Mouse (Mus musculus): ENCODE measurements around the gene Cog7. TPM values are rescaled to one million over a fixed set of nuclear protein-coding genes. Genes with fewer than 3 reads are reported as not detected.

The Cog7 gene
- polyA plus RNA-seq, 1 experiment from 2014 or later: 23.6 TPM

- H3K4me2 ChIP-seq (replicated peaks): no peak overlapping the region
- H3K9me3 ChIP-seq: no peaks in the 10 kb centered on the region
- no peak overlapping the region for H3K9ac ChIP-seq
- no peak overlapping the region for H3K27ac ChIP-seq
- no peaks in the 10 kb centered on the region for H3K27me3 ChIP-seq
- 87% methylated on average over 5 of the region's 5 CpGs for WGBS
- H3K4me1 ChIP-seq: no peaks in the 10 kb centered on the region
- ATAC-seq (ENCODE audit: low FRiP score, low read depth): no peak
- H3K36me3 ChIP-seq: peaks cover 52% of the 10 kb centered on the region
- no peak overlapping the region for H3K4me3 ChIP-seq
Observed at GRCm38 (mm10) chr7:121946196-121946595, 35.3 kb downstream of the Cog7 start.

GRCm38 (mm10) chr7:121942371-121942770, 39.1 kb downstream of the Cog7 start:
- Histone ChIP-seq H3K36me3 (peaks cover 31% of the 10 kb centered on the region), H3K27ac (no peak overlapping the region), H3K27me3 (no peaks in the 10 kb centered on the region), H3K4me2 (replicated peaks) (no peak overlapping the region), H3K4me3 (no peak overlapping the region), H3K9me3 (no peaks in the 10 kb centered on the region), H3K4me1 (no peaks in the 10 kb centered on the region), H3K9ac (no peak overlapping the region)
- 89% methylated on average over 2 of the region's 2 CpGs for WGBS
- no peak for ATAC-seq (ENCODE audit: low FRiP score, low read depth)

DNA sequence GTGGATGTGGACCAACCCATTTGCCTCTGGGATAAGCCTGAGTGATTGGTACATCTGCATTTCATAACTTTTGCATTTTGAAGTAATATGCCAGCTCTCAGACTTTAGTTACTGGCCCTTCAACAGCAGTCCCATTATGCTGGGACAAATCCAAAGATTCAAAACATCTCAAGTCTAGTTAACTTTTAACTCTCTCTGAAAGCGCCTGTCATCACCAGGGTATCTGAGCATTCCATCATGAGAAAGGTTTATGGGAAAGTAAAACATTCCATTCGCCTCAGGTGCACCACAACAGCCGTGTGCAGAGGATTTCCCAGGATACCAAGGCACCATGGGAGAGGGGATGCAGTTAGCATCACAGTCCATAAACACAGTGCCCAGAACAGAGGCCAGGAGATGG, 39.9 kb downstream of the Cog7 start:
- H3K27ac ChIP-seq: no peak overlapping the region
- whole genome bisulfite sequencing: 71% methylated on average over 3 of the region's 3 CpGs
- no peak overlapping the region for H3K4me3 ChIP-seq
- no peaks in the 10 kb centered on the region for H3K9me3 ChIP-seq
- H3K4me2 ChIP-seq (replicated peaks): no peak overlapping the region
- H3K9ac ChIP-seq: no peak overlapping the region
- no peak for ATAC-seq (ENCODE audit: low FRiP score, low read depth)
- no peaks in the 10 kb centered on the region for H3K4me1 ChIP-seq
- no peaks in the 10 kb centered on the region for H3K27me3 ChIP-seq
- peaks cover 35% of the 10 kb centered on the region for H3K36me3 ChIP-seq

DNA sequence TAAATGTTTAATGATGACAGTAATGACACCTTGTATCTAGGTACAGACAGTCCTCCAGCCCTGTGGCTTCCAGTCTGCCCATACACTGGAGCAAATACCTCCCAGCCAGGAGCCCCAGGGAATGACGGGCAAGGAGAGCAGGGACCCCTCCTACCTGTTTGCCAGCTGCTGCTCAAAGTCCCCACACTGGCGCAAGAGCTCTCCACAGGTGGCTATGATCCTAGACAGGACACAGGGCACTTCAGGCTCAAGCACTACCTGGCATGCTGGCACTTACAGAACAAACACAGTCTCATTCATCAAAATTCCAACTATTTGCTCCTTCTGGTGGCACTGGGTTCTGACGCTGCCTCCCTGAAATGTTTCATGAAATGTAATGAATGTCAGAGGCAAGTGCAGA, 40.5 kb downstream of the Cog7 start:
- H3K27ac ChIP-seq: no peak overlapping the region
- no peak overlapping the region for H3K4me2 ChIP-seq (replicated peaks)
- peaks cover 41% of the 10 kb centered on the region for H3K36me3 ChIP-seq
- ATAC-seq (ENCODE audit: low FRiP score, low read depth): no peak
- 0 out of 2 replicates have a peak, but pooled peaks cover 3% of the 10 kb centered on the region for H3K4me1 ChIP-seq
- 85% methylated on average over 3 of the region's 3 CpGs for WGBS
- no peak overlapping the region for H3K9ac ChIP-seq
- H3K9me3 ChIP-seq: no peaks in the 10 kb centered on the region
- H3K27me3 ChIP-seq: no peaks in the 10 kb centered on the region
- no peak overlapping the region for H3K4me3 ChIP-seq

- 0 out of 2 replicates have a peak, but pooled peaks cover 3% of the 10 kb centered on the region for H3K4me1 ChIP-seq
- no peak overlapping the region for H3K9ac ChIP-seq
- peaks cover 53% of the 10 kb centered on the region for H3K36me3 ChIP-seq
- no peaks in the 10 kb centered on the region for H3K9me3 ChIP-seq
- no peak overlapping the region for H3K4me2 ChIP-seq (replicated peaks)
- H3K27me3 ChIP-seq: no peaks in the 10 kb centered on the region
- H3K27ac ChIP-seq: no peak overlapping the region
- ATAC-seq (ENCODE audit: low FRiP score, low read depth): no peak
- 34% methylated on average over 4 of the region's 4 CpGs for WGBS
- H3K4me3 ChIP-seq: no peak overlapping the region
Observed at GRCm38 (mm10) chr7:121939729-121940128, 41.8 kb downstream of the Cog7 start.

- Histone ChIP-seq H3K4me1 (0 out of 2 replicates have a peak, but pooled peaks cover 3% of the 10 kb centered on the region), H3K4me2 (replicated peaks) (no peak overlapping the region), H3K27ac (no peak overlapping the region), H3K4me3 (no peak overlapping the region), H3K36me3 (peaks cover 57% of the 10 kb centered on the region), H3K9me3 (no peaks in the 10 kb centered on the region), H3K9ac (no peak overlapping the region), H3K27me3 (no peaks in the 10 kb centered on the region)
- ATAC-seq (ENCODE audit: low FRiP score, low read depth): no peak
- 63% methylated on average over 6 of the region's 6 CpGs for WGBS
Observed at GRCm38 (mm10) chr7:121939244-121939643, 42.3 kb downstream of the Cog7 start.

DNA sequence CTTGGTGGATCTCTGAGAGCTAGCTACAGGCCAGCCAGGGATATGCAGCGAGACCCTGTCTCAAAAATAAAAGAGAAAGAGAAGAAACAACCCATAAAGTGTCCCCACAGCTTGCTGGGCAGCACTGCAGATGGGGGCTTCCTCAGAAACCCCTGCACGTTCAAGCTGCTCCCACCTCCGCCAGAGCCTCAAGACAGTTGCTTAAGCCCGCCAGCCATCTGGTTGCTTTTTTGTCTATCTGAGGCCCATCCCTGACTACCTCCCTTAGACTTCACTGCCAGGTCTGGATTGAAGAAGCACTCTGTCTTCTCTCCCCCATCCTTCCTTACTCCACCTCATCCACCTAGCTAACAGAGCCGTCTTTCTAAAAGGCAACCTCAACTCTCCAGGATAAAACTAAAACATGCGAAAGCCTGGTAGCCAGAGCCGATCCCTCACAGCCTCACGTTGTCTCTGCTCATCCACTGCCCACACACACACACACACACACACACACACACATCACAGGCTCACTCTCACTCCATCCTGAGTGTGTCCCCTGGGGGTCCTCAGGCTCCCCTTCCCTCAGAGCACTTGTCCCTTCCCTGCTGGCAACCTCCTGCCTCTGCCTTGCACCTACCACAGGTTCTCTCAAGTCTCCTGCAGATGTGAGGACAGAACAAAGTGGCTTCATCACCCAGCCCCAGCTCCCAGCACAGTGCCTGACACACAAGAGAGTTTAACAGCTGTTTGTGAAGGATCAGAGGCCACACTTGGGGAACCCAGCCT, 43.2 kb downstream of the Cog7 start:
- Histone ChIP-seq H3K27ac (no peak overlapping the region), H3K9me3 (no peaks in the 10 kb centered on the region), H3K4me1 (0 out of 2 replicates have a peak, but pooled peaks cover 3% of the 10 kb centered on the region), H3K36me3 (peaks cover 49% of the 10 kb centered on the region), H3K27me3 (no peaks in the 10 kb centered on the region), H3K4me2 (replicated peaks) (no peak overlapping the region), H3K4me3 (no peak overlapping the region), H3K9ac (no peak overlapping the region)
- ATAC-seq (ENCODE audit: low FRiP score, low read depth): no peak
- WGBS: 77% methylated on average over 8 of the region's 8 CpGs

DNA sequence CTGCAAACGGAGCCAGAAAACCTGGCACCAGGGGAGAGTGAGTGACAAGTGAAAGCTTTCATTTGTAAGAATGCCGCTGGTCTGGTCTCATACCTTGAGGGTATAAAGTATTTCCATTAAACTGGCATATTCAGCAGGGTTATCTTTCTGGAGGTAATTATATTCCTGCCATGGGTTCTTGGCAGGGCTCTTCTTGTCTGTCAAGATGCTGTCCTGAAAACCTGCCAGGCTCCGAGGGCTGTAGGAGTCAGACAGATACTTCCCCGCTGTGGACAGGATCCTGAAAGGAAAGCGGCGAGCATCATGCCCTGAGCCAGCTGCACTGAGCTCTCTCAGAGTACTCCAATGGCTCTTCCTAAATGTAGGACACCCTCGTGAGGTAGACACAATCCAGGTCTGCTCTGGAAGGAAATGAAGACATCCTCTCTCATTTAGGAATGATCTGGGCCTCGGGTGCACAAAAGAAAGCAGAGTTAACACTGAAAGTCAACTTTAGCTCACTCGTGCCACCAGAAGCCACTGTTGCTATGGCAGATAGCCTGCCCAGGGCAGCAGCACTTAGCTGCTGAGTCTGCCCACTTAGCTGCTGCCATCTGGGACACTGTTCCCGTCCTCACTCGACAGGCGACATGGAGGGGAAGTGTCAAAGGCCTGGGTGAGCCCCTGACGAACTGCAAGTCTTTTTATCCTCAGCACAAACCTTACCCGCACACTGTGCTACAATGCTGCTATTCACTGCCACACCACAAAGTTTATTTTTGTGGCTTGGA, 44.5 kb downstream of the Cog7 start:
- no peak for ATAC-seq (ENCODE audit: low FRiP score, low read depth)
- no peak overlapping the region for H3K27ac ChIP-seq
- WGBS: 75% methylated on average over 14 of the region's 14 CpGs

GRCm38 (mm10) chr7:121935906-121936794, 45.4 kb downstream of the Cog7 start:
- ATAC-seq (ENCODE audit: low FRiP score, low read depth): no peak
- 75% methylated on average over 12 of the region's 12 CpGs for WGBS
- Histone ChIP-seq H3K27ac (no peak overlapping the region), H3K9me3 (no peaks in the 10 kb centered on the region), H3K27me3 (no peaks in the 10 kb centered on the region), H3K4me3 (no peak overlapping the region), H3K36me3 (peaks cover 47% of the 10 kb centered on the region), H3K4me2 (replicated peaks) (no peak overlapping the region), H3K9ac (no peak overlapping the region), H3K4me1 (0 out of 2 replicates have a peak, but pooled peaks cover 3% of the 10 kb centered on the region)

More for the DNA sequence above, 44.5 kb downstream of the Cog7 start:
- Histone ChIP-seq H3K4me3 (no peak overlapping the region), H3K27me3 (no peaks in the 10 kb centered on the region), H3K4me1 (0 out of 2 replicates have a peak, but pooled peaks cover 3% of the 10 kb centered on the region), H3K9ac (no peak overlapping the region), H3K4me2 (replicated peaks) (no peak overlapping the region), H3K9me3 (no peaks in the 10 kb centered on the region), H3K36me3 (peaks cover 46% of the 10 kb centered on the region)

GRCm38 (mm10) chr7:121934346-121934745, 47.2 kb downstream of the Cog7 start:
- Histone ChIP-seq H3K4me1 (0 out of 2 replicates have a peak, but pooled peaks cover 3% of the 10 kb centered on the region), H3K27ac (no peak overlapping the region), H3K4me2 (replicated peaks) (no peak overlapping the region), H3K4me3 (no peak overlapping the region), H3K9me3 (no peaks in the 10 kb centered on the region), H3K36me3 (peaks cover 54% of the 10 kb centered on the region), H3K9ac (no peak overlapping the region), H3K27me3 (no peaks in the 10 kb centered on the region)
- WGBS: 71% methylated on average over 2 of the region's 2 CpGs
- ATAC-seq (ENCODE audit: low FRiP score, low read depth): no peak

DNA sequence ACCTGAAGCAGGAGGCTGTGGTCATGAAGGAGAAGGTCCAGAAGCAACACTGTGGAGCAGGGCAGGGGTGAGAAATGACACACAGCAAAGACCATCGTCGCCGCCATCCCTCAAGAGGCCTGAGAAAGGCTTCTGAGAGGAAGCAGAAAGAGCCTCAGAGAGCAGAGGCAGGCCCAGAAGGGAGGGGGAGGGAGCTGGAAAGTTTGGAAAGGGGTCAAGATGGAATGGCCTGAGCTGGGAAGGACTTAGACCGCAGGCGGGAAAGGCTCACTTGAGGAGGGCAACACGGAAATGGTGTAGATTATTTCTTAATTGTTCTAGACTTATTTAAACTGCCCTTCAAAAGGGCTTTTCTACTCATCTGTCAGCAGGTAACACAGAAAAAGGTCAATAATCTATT, 47.8 kb downstream of the Cog7 start:
- H3K4me2 ChIP-seq (replicated peaks): no peak overlapping the region
- ATAC-seq (ENCODE audit: low FRiP score, low read depth): no peak
- H3K27me3 ChIP-seq: no peaks in the 10 kb centered on the region
- H3K9ac ChIP-seq: no peak overlapping the region
- no peak overlapping the region for H3K27ac ChIP-seq
- peaks cover 61% of the 10 kb centered on the region for H3K36me3 ChIP-seq
- H3K4me3 ChIP-seq: no peak overlapping the region
- no peaks in the 10 kb centered on the region for H3K9me3 ChIP-seq
- H3K4me1 ChIP-seq: 0 out of 2 replicates have a peak, but pooled peaks cover 3% of the 10 kb centered on the region
- WGBS: 78% methylated on average over 6 of the region's 6 CpGs

Data from limb, embryonic 13.5 days (tissue).